Mouse (Mus musculus) stomach, embryonic 15.5 days (tissue): ENCODE results near the gene Tbc1d10b. TPM values are rescaled to one million over a fixed set of nuclear protein-coding genes. Genes with fewer than 3 reads are reported as not detected.

Source experiments
- ATAC-seq: fragments of 200-750 bp; cut with Nextera tagmentation; 2 replicates; pipeline ENCODE4 v1.8.0; 2017; ENCODE audit warnings: low read depth, moderate number of reproducible peaks, moderate TSS enrichment; ENCODE audit not compliant: insufficient read depth, low FRiP score
- H3K27ac ChIP-seq: fragments of 300-500 bp; sonication (generic); 2 replicates; pipeline ENCODE4 v1.5.1; 2015; ENCODE audit warnings: mild to moderate bottlenecking, inconsistent platforms
- H3K27me3 ChIP-seq: fragments of 300-500 bp; sonication (generic); replicated peaks from 2 replicates; pipeline ENCODE4 v1.6.1; 2015; ENCODE audit warnings: inconsistent platforms
- H3K36me3 ChIP-seq: fragments of 300-500 bp; sonication (generic); 2 replicates; pipeline ENCODE4 v1.6.1; 2015; ENCODE audit warnings: inconsistent platforms
- H3K4me1 ChIP-seq: fragments of 300-500 bp; sonication (generic); 2 replicates; pipeline ENCODE4 v1.6.1; 2015; ENCODE audit warnings: inconsistent platforms
- H3K4me2 ChIP-seq: fragments of 300-500 bp; sonication (generic); 2 replicates; pipeline ENCODE4 v1.6.1; 2015; ENCODE audit warnings: mild to moderate bottlenecking, inconsistent platforms
- H3K4me3 ChIP-seq: fragments of 300-500 bp; sonication (generic); replicated peaks from 2 replicates; pipeline ENCODE4 v1.5.1; 2015; ENCODE audit warnings: inconsistent platforms
- H3K9ac ChIP-seq: fragments of 300-500 bp; sonication (generic); 2 replicates; pipeline ENCODE4 v1.6.1; 2015; ENCODE audit warnings: inconsistent platforms
- H3K9me3 ChIP-seq: fragments of 300-500 bp; sonication (generic); 2 replicates; pipeline ENCODE4 v1.6.1; 2016; ENCODE audit warnings: inconsistent platforms
- WGBS: fragments of 180-500 bp; shearing (Covaris S2); methylation state at CpG from one replicate; pipeline ENCODE4 v1.1.7; 2015; 5-methylcytosine and 5-hydroxymethylcytosine counted together
- polyA plus RNA-seq: library from polyadenylated mRNA; unstranded; fragments of >200 nt; fragmentation: Nextera tagmentation; extraction: Ambion mirVana; gene quantifications from 2 replicates; pipeline ENCODE4 v1.2.1, GENCODE M21; 2015

The Tbc1d10b gene
- polyA plus RNA-seq, 1 experiment from 2014 or later: 24.4 TPM

DNA sequence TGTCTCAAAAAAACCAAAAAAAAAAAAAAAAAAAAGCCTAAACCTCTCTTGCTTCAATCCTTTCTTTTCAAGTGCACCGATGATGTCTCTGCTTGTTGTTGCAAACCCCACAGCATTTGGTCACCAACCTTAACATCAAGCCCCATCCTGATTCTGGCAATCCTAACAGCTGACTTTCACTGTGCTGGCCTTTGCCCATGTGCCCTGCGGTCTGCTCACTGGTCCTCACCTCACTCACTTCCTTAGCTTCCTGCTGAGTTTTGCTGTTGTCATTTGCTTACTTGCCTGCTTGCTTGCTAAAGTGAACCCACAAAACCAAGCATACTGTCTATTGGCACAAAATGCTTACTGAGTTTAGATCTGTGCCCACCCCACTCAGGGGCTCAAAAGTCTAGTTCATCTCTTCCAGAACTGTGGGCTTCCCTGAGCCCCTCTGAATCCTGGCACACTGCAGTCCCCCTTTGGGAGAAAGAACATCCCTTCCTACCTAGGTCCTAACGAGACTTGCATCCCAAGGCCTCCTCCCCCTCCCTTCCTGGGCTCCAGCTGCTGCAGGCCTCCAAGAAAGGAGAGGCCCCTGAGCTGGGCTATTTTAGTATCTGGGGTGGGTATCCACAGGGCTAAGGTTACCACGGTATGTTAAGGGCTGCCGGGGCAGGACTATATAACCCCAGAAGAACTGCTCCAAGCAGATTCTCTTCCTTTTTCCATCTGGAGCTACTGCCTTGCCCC lies 2.9 kb upstream of the Tbc1d10b start:
- Histone ChIP-seq H3K4me3 (no peak overlapping the region), H3K36me3 (no peaks in the 10 kb centered on the region), H3K27me3 (no peaks in the 10 kb centered on the region), H3K27ac (no peak overlapping the region), H3K4me1 (peaks cover 19% of the 10 kb centered on the region), H3K9ac (no peak overlapping the region), H3K9me3 (no peaks in the 10 kb centered on the region), H3K4me2 (no peak overlapping the region)
- WGBS: 75% methylated on average over 5 of the region's 5 CpGs
- no peak for ATAC-seq

- no peaks in the 10 kb centered on the region for H3K9me3 ChIP-seq
- H3K4me2 ChIP-seq: no peak overlapping the region
- H3K4me1 ChIP-seq: peaks cover 22% of the 10 kb centered on the region
- no peaks in the 10 kb centered on the region for H3K27me3 ChIP-seq
- H3K4me3 ChIP-seq: no peak overlapping the region
- H3K36me3 ChIP-seq: no peaks in the 10 kb centered on the region
- no peak for ATAC-seq
- no peak overlapping the region for H3K9ac ChIP-seq
- 89% methylated on average over 4 of the region's 4 CpGs for WGBS
- no peak overlapping the region for H3K27ac ChIP-seq
These were observed 2.0 kb upstream of the Tbc1d10b start for GRCm38 (mm10) chr7:127210266-127210665.

GRCm38 (mm10) chr7:127209851-127210250 lies 1.6 kb upstream of the Tbc1d10b start:
- Histone ChIP-seq H3K27ac (peak overlapping the region; percentile 85; the same call in 1 of the 2 replicates), H3K4me1 (peaks cover 22% of the 10 kb centered on the region), H3K36me3 (no peaks in the 10 kb centered on the region), H3K9me3 (no peaks in the 10 kb centered on the region), H3K4me3 (no peak overlapping the region), H3K9ac (no peak overlapping the region), H3K4me2 (peak overlapping the region; percentile 73), H3K27me3 (no peaks in the 10 kb centered on the region)
- no peak for ATAC-seq
- 76% methylated on average over 5 of the region's 5 CpGs for WGBS

DNA sequence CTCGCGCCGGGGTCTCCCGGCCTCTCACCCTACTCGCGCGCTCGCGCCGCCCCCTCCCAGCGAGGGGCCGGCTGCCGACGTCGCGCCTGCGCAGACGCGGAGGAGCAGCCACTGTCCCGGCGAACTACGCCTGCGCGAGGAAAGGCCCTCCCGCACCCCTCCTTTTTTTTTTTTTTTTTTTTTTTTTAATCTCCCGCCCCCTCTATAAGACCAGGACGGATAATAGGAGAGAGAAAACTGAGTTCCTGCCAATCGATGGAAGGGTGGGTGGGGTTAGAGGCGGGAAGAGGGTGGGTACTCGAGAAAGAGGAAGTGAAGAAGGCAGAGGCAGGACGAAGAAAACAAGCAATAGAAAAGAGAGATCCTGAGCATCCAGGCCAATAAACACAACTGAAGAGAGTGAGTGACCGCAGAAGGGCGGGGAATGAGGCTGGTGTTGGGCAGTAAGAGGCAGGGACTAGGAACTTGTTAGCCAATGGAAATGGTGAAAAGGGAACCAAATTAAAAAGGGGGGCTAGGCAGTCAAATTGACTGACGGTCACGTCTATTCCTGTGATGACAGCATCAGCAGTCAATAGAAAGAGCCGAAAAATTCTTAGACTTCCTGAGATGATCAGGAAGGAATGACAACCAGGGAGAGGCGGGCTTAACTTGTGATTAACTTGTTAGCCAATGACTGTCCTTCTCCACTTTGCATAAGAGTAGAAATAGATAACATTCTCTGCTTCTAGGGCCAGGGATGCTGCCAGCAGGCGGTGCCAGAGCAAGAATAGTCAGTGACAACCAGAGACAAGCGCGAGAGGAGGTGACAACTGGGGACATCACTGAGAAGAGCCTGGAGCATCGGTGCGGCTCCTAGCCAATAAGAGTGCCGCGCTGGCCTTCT lies 528 bp upstream of the Tbc1d10b start, which contains the start of gene Mylpf:
Gene Mylpf, plus strand, starts transcription at position 338 of the 886 bp plus-strand sequence.
- WGBS: 0% methylated on average over 39 of the region's 44 CpGs

GRCm38 (mm10) chr7:127207374-127208294 lies 634 bp downstream of the Tbc1d10b start:
- peaks cover 20% of the 10 kb centered on the region for H3K4me1 ChIP-seq
- no peaks in the 10 kb centered on the region for H3K9me3 ChIP-seq
- peak overlapping the region; percentile 88 for H3K4me2 ChIP-seq
- under 1% methylated on average over 53 of the region's 53 CpGs for WGBS
- H3K36me3 ChIP-seq: peaks cover 7% of the 10 kb centered on the region; the same call in 1 of the 2 replicates
- H3K4me3 ChIP-seq: peak overlapping the region; percentile 97
- H3K9ac ChIP-seq: peak overlapping the region; percentile 96
- peak overlapping the region; percentile 89 for H3K27ac ChIP-seq
- ATAC-seq: no peak
- H3K27me3 ChIP-seq: no peaks in the 10 kb centered on the region

More for the DNA sequence above, 528 bp upstream of the Tbc1d10b start, which contains the start of gene Mylpf:
- peak; percentile 92 for ATAC-seq
- H3K4me3 ChIP-seq: peak within 1 kb of the TSS; percentile 97
- no peaks in the 10 kb centered on the region for H3K9me3 ChIP-seq
- peak within 1 kb of the TSS; percentile 96 for H3K9ac ChIP-seq
- no peaks in the 10 kb centered on the region for H3K27me3 ChIP-seq
- peak within 1 kb of the TSS; percentile 89 for H3K27ac ChIP-seq
- no peaks in the 10 kb centered on the region for H3K36me3 ChIP-seq
- peak within 1 kb of the TSS; percentile 88 for H3K4me2 ChIP-seq
- H3K4me1 ChIP-seq: peaks cover 20% of the 10 kb centered on the region

DNA sequence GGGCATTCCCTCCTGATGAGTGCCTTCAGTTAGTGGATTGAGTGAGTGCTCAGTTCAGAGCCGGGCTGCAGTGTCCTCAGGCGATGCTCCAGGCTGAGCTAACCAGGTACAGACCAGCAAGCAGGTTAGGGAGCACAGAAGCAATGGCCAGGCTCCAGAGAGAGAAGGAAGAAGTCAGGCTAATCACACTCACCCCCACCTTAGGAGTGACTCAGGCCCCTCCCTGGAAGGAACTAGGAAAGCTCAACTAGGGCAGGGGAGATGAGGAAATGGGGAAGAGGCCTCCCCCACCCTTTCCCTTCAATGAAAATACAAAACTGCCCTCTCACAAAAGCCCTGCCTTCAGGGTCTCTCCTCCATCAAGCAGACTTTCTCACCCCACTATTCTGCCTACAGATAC lies 1.7 kb downstream of the Tbc1d10b start:
- Histone ChIP-seq H3K4me3 (peak overlapping the region; percentile 97), H3K27me3 (no peaks in the 10 kb centered on the region), H3K4me1 (peaks cover 20% of the 10 kb centered on the region), H3K36me3 (peaks cover 11% of the 10 kb centered on the region), H3K27ac (peak overlapping the region; percentile 45; the same call in 1 of the 2 replicates), H3K9ac (peak overlapping the region; percentile 96), H3K9me3 (no peaks in the 10 kb centered on the region), H3K4me2 (peak overlapping the region; percentile 88)
- ATAC-seq: no peak
- WGBS: 45% methylated on average over 2 of the region's 2 CpGs

GRCm38 (mm10) chr7:127196484-127196883 lies 11.8 kb downstream of the Tbc1d10b start:
- ATAC-seq: no peak
- Histone ChIP-seq H3K4me2 (peak overlapping the region; percentile 86), H3K4me1 (peaks cover 20% of the 10 kb centered on the region), H3K9ac (peak overlapping the region; percentile 51), H3K4me3 (peak overlapping the region; percentile 75), H3K27me3 (no peaks in the 10 kb centered on the region), H3K9me3 (no peaks in the 10 kb centered on the region), H3K27ac (peak overlapping the region; percentile 87), H3K36me3 (peaks cover 61% of the 10 kb centered on the region)
- 56% methylated on average over 11 of the region's 11 CpGs for WGBS

DNA sequence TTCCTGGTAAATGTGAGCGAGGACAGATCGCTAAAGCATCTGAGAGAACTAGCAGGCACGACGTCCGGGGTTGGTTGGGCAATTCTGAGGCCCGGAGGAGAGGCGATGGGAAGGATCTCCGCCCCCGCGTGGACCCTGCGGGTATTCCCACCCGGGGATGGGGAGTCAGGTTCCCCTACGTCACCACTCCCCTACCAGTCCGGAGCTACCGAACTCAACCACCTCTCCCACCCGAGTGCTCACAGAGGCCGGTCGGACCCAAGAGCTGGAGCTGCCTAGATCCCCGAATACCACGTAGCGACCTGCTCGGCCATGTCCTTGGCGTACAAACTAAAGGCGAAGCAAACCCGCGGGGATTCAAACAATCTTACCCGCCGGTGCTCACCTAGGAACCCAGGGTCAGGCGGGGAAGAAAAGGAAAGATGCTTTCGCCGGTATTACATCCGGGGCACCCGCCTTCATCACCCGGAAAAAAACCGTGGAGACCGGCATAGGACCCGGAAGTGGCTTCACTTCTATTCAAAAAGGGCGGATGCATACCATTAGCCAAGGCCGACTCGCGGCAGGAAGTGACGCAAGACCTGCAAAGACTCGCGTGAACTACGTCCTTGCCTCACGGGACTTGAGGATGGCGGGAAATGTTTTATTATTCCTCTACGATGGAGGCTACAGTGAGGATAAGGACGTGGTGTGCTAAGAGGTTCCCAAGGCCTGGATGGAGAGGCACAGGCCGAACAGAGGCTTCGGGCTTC lies 12.5 kb downstream of the Tbc1d10b start, which contains the start of gene Cd2bp2:
Gene Cd2bp2, minus strand, starts transcription at position 507 of the 752 bp plus-strand sequence.
- H3K4me1 ChIP-seq: peaks cover 20% of the 10 kb centered on the region
- H3K4me3 ChIP-seq: peak within 1 kb of the TSS; percentile 75
- peak within 1 kb of the TSS; percentile 51 for H3K9ac ChIP-seq
- H3K36me3 ChIP-seq: peaks cover 58% of the 10 kb centered on the region
- H3K9me3 ChIP-seq: no peaks in the 10 kb centered on the region
- peak within 1 kb of the TSS; percentile 87 for H3K27ac ChIP-seq
- WGBS: under 1% methylated on average over 51 of the region's 51 CpGs
- H3K27me3 ChIP-seq: no peaks in the 10 kb centered on the region
- peak; percentile 95 for ATAC-seq
- H3K4me2 ChIP-seq: peak within 1 kb of the TSS; percentile 86

- no peak for ATAC-seq
- Histone ChIP-seq H3K9ac (peak overlapping the region; percentile 45), H3K27me3 (no peaks in the 10 kb centered on the region), H3K4me2 (peak overlapping the region; percentile 79), H3K9me3 (no peaks in the 10 kb centered on the region), H3K27ac (no peak overlapping the region; the same call in 1 of the 2 replicates), H3K36me3 (peaks cover 49% of the 10 kb centered on the region), H3K4me1 (peaks cover 20% of the 10 kb centered on the region), H3K4me3 (peak overlapping the region; percentile 75)
- WGBS: 65% methylated on average over 7 of the region's 7 CpGs
These were observed 13.6 kb downstream of the Tbc1d10b start for GRCm38 (mm10) chr7:127194633-127195029.

- peak overlapping the region; percentile 79; the same call in 1 of the 2 replicates for H3K4me2 ChIP-seq
- peaks cover 20% of the 10 kb centered on the region for H3K4me1 ChIP-seq
- H3K9ac ChIP-seq: no peak overlapping the region
- WGBS: 90% methylated on average over 17 of the region's 17 CpGs
- H3K27me3 ChIP-seq: no peaks in the 10 kb centered on the region
- no peak overlapping the region for H3K4me3 ChIP-seq
- no peak overlapping the region for H3K27ac ChIP-seq
- H3K9me3 ChIP-seq: no peaks in the 10 kb centered on the region
- H3K36me3 ChIP-seq: peaks cover 44% of the 10 kb centered on the region
- no peak for ATAC-seq
These were observed 14.1 kb downstream of the Tbc1d10b start for GRCm38 (mm10) chr7:127194011-127194632.
